In the genomic region with DNA sequence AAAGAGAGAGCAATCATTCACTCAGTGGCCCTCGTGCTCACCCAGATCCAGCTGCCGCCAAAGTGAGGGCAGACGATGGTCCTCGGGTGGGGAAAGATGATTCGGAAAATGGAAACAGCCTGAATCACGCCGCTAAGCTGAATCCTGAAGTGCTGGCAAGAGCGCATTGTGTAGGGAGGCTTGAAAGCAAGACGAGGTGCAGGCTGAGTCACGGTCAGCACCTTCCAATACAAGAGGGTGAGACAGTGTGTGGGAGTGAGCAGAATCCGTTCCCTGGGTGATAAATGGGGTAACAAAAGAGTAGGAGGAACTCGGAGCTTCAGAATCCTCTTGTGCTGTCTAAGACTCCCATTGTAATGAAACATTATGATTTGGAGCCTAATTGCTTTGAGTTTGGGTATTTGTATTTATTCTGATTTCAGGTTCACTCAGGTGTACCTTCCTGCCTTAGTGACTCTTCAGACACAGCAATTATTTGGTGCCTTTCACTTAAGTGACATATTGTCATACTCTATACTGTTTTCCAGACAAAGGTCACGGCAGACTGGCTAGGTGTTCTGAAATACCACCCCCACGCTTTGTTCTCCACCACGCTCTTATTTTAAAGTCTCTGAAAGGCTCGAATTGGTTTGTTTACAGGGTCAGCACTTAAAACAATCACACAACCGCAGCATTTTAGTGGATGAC, we compare ENCODE assay signal across 10 mouse cellular contexts.
A peak's percentile ranks its signal among the peaks of the same experiment; 100 is the strongest.
DNase-seq lines count a peak whose midpoint lies in the region; ATAC-seq and TF ChIP-seq lines count a peak whose summit lies in the region.
"Had no signal": no experiment of that assay in that cellular context is flagged by ENCODE, and none has a peak within 500 bp of the region (broad histone marks: within the 10 kb centered on the region; RNA-seq: fewer than 3 reads in every experiment).

No protein-coding gene starts in this region.

- peak overlapping the region; percentile 45; the same call in 1 of the 2 replicates for H3K4me3 ChIP-seq in E14TG2a.4 (replicated peaks; ENCODE audit: low read length)
- peak overlapping the region in 1 of 2 experiments; percentile 32; a peak in 1 of 4 replicates for H3K4me3 ChIP-seq in ES-E14 (ENCODE audit: insufficient read depth in 1 of 2, low read depth in 1 of 2, low read length in 2 of 2, poor library complexity in 1 of 2, severe bottlenecking in 1 of 2)
- no peak overlapping the region for H3K4me3 ChIP-seq in hindbrain, embryonic 15.5 days
- H3K4me3 ChIP-seq in midbrain, embryonic 11.5 days (ENCODE audit: low read depth, low read length) = no peak overlapping the region
- H3K4me3 ChIP-seq in limb, embryonic 10.5 days = no peak overlapping the region
- no peak overlapping the region for H3K4me3 ChIP-seq in intestine, embryonic 15.5 days (replicated peaks)
- H3K4me3 ChIP-seq: embryonic facial prominence, embryonic 10.5 days; heart, embryonic 10.5 days; stomach, embryonic 15.5 days had no signal

- DNase-seq in ES-E14 (ENCODE audit: low read depth, low spot score) = no peak
- peak; percentile 87 for DNase-seq in midbrain, embryonic 11.5 days (ENCODE audit: low spot score, missing footprints)
- no peak for DNase-seq in limb, embryonic 10.5 days (ENCODE audit: low spot score)

- no peaks in the 10 kb centered on the region for H3K36me3 ChIP-seq in E14TG2a.4 (ENCODE audit: insufficient read depth, low read length)
- no peaks in the 10 kb centered on the region for H3K36me3 ChIP-seq in ES-E14 (ENCODE audit: control insufficient read depth, insufficient read depth, low read length, poor library complexity, severe bottlenecking)
- H3K36me3 ChIP-seq in hindbrain, embryonic 15.5 days = no peaks in the 10 kb centered on the region
- no peaks in the 10 kb centered on the region for H3K36me3 ChIP-seq in midbrain, embryonic 11.5 days (ENCODE audit: control insufficient read depth, insufficient read depth, low read length)
- no peaks in the 10 kb centered on the region for H3K36me3 ChIP-seq in limb, embryonic 10.5 days
- no peaks in the 10 kb centered on the region for H3K36me3 ChIP-seq in intestine, embryonic 15.5 days
- H3K36me3 ChIP-seq: embryonic facial prominence, embryonic 10.5 days; heart, embryonic 10.5 days; stomach, embryonic 15.5 days had no signal

- no peak for TF ChIP-seq CTCF in E14TG2a.4 (conservative IDR thresholded peaks at IDR 0.05; ENCODE audit: low read length)

- H3K9ac ChIP-seq in ES-E14 (ENCODE audit: insufficient read depth, low read depth, low read length, poor library complexity, severe bottlenecking) = 0 out of 2 replicates have a peak overlapping the region, but pooled peaks have one; percentile 15
- H3K9ac ChIP-seq in hindbrain, embryonic 15.5 days = no peak overlapping the region
- peak overlapping the region; percentile 25; the same call in 1 of the 2 replicates for H3K9ac ChIP-seq in midbrain, embryonic 11.5 days (ENCODE audit: low read length)
- no peak overlapping the region for H3K9ac ChIP-seq in intestine, embryonic 15.5 days
- H3K9ac ChIP-seq: stomach, embryonic 15.5 days had no signal

- in situ Hi-C loops in ES-E14 (cut with MboI; ENCODE audit: low sequenced_read_pairs in 2 of 2, unreplicated experiment in 2 of 2) = no loop called here

- H3K4me2 ChIP-seq in hindbrain, embryonic 15.5 days = peak overlapping the region; percentile 31
- H3K4me2 ChIP-seq in midbrain, embryonic 11.5 days = no peak overlapping the region
- no peak overlapping the region for H3K4me2 ChIP-seq in intestine, embryonic 15.5 days (replicated peaks)
- H3K4me2 ChIP-seq: stomach, embryonic 15.5 days had no signal

- peak; percentile 75 for ATAC-seq in hindbrain, embryonic 15.5 days (ENCODE audit: low FRiP score, low read depth)
- peak; percentile 61; the same call in 1 of the 2 replicates for ATAC-seq in midbrain, embryonic 11.5 days (ENCODE audit: low FRiP score)
- no peak for ATAC-seq in intestine, embryonic 15.5 days
- ATAC-seq in granulocyte monocyte progenitor cell, adult 5-6 weeks (replicated peaks; ENCODE audit: poor library complexity, severe bottlenecking) = no peak

- peaks cover 6% of the 10 kb centered on the region; the same call in 1 of the 2 replicates for H3K27me3 ChIP-seq in E14TG2a.4 (ENCODE audit: insufficient read depth, low read length)
- H3K27me3 ChIP-seq in hindbrain, embryonic 15.5 days = no peaks in the 10 kb centered on the region
- no peaks in the 10 kb centered on the region for H3K27me3 ChIP-seq in midbrain, embryonic 11.5 days (ENCODE audit: control insufficient read depth, insufficient read depth, low read length)
- H3K27me3 ChIP-seq in limb, embryonic 10.5 days (ENCODE audit: low read depth, poor library complexity, severe bottlenecking) = no peaks in the 10 kb centered on the region
- H3K27me3 ChIP-seq in intestine, embryonic 15.5 days (replicated peaks) = no peaks in the 10 kb centered on the region
- H3K27me3 ChIP-seq: stomach, embryonic 15.5 days had no signal

- H3K4me1 ChIP-seq in E14TG2a.4 (replicated peaks; ENCODE audit: low read depth, low read length) (peaks cover 37% of the 10 kb centered on the region), ES-E14 (ENCODE audit: control insufficient read depth in 2 of 2, insufficient read depth in 2 of 2, low read length in 2 of 2, poor library complexity in 1 of 2) (peaks cover 2 to 5% of the 10 kb centered on the region in 2 experiments; a peak in 2 of 4 replicates)
- no peaks in the 10 kb centered on the region for H3K4me1 ChIP-seq in hindbrain, embryonic 15.5 days (replicated peaks)
- 0 out of 2 replicates have a peak, but pooled peaks cover 2% of the 10 kb centered on the region for H3K4me1 ChIP-seq in midbrain, embryonic 11.5 days (ENCODE audit: control insufficient read depth, insufficient read depth, low read length)
- no peaks in the 10 kb centered on the region for H3K4me1 ChIP-seq in limb, embryonic 10.5 days
- no peaks in the 10 kb centered on the region for H3K4me1 ChIP-seq in intestine, embryonic 15.5 days (replicated peaks)
- H3K4me1 ChIP-seq: stomach, embryonic 15.5 days had no signal

- WGBS in hindbrain, embryonic 15.5 days = 24% methylated on average over 17 of the region's 17 CpGs
- 31% methylated on average over 17 of the region's 17 CpGs for WGBS in midbrain, embryonic 11.5 days
- 67% methylated on average over 17 of the region's 17 CpGs for WGBS in limb, embryonic 10.5 days
- WGBS in intestine, embryonic 15.5 days = 46% methylated on average over 17 of the region's 17 CpGs

- no peak overlapping the region for H3K27ac ChIP-seq in ES-E14 (ENCODE audit: insufficient read depth, low read depth, low read length, poor library complexity, severe bottlenecking)
- H3K27ac ChIP-seq in hindbrain, embryonic 15.5 days (replicated peaks) = no peak overlapping the region
- no peak overlapping the region for H3K27ac ChIP-seq in midbrain, embryonic 11.5 days (ENCODE audit: low read depth, low read length)
- H3K27ac ChIP-seq in limb, embryonic 10.5 days = no peak overlapping the region
- no peak overlapping the region for H3K27ac ChIP-seq in intestine, embryonic 15.5 days
- H3K27ac ChIP-seq: embryonic facial prominence, embryonic 10.5 days; heart, embryonic 10.5 days; stomach, embryonic 15.5 days had no signal

- no peaks in the 10 kb centered on the region for H3K9me3 ChIP-seq in E14TG2a.4 (ENCODE audit: low read length)
- H3K9me3 ChIP-seq in ES-E14 (ENCODE audit: control insufficient read depth, insufficient read depth, low read depth, low read length) = no peaks in the 10 kb centered on the region
- H3K9me3 ChIP-seq in hindbrain, embryonic 15.5 days = no peaks in the 10 kb centered on the region
- no peaks in the 10 kb centered on the region for H3K9me3 ChIP-seq in midbrain, embryonic 11.5 days (ENCODE audit: control insufficient read depth, low read length)
- H3K9me3 ChIP-seq in limb, embryonic 10.5 days (replicated peaks) = no peaks in the 10 kb centered on the region
- no peaks in the 10 kb centered on the region for H3K9me3 ChIP-seq in intestine, embryonic 15.5 days
- H3K9me3 ChIP-seq: embryonic facial prominence, embryonic 10.5 days; heart, embryonic 10.5 days; stomach, embryonic 15.5 days had no signal

TF ChIP-seq in ES-E14, 5 proteins besides CTCF, POLR2A, EP300 and RAD21:
- peak; percentile 31; the same call in 1 of the 2 replicates for TF ChIP-seq MAFK (IDR thresholded peaks at IDR 0.05; ENCODE audit: insufficient read depth, low read depth, low read length)
- no peak for TF ChIP-seq CHD2 (IDR thresholded peaks at IDR 0.05; ENCODE audit: low read depth, low read length)

Comparison
In these comparisons a context has a peak if more than half of its experiments do, and no peak if none do; other contexts are left out.
1. H3K9ac ChIP-seq: peak in ES-E14 (single experiment) and midbrain, embryonic 11.5 days (single experiment); none in hindbrain, embryonic 15.5 days (single experiment) and intestine, embryonic 15.5 days (single experiment).
2. ATAC-seq: peak in hindbrain, embryonic 15.5 days (single experiment) and midbrain, embryonic 11.5 days (single experiment); none in intestine, embryonic 15.5 days (single experiment) and granulocyte monocyte progenitor cell, adult 5-6 weeks (single experiment).